Mouse (Mus musculus) neural tube, embryonic 14.5 days (tissue): Measurements from ENCODE around the gene Cdc42se2. TPM values are rescaled to one million over a fixed set of nuclear protein-coding genes. Genes with fewer than 3 reads are reported as not detected.

Source experiments
- ATAC-seq: fragments of 200-750 bp; cut with Nextera tagmentation; 2 replicates; pipeline ENCODE4 v1.8.0; 2017; ENCODE audit warnings: low read depth, mild to moderate bottlenecking, moderate TSS enrichment, moderate library complexity
- H3K27ac ChIP-seq: fragments of 300-500 bp; sonication (generic); 2 replicates; pipeline ENCODE4 v1.5.1; 2014; ENCODE audit warnings: low read depth, mild to moderate bottlenecking, control low read depth, low read length, moderate library complexity, mixed read lengths
- H3K27me3 ChIP-seq: fragments of 300-500 bp; sonication (generic); 2 replicates; pipeline ENCODE4 v1.6.1; 2014; ENCODE audit warnings: low read length; ENCODE audit not compliant: control insufficient read depth, insufficient read depth
- H3K36me3 ChIP-seq: fragments of 300-500 bp; sonication (generic); 2 replicates; pipeline ENCODE4 v1.6.1; 2014; ENCODE audit warnings: low read length, mixed read lengths; ENCODE audit not compliant: control insufficient read depth, insufficient read depth
- H3K4me1 ChIP-seq: fragments of 300-500 bp; sonication (generic); 2 replicates; pipeline ENCODE4 v1.6.1; 2014; ENCODE audit warnings: low read length; ENCODE audit not compliant: control insufficient read depth, insufficient read depth
- H3K4me2 ChIP-seq: fragments of 300-500 bp; sonication (generic); 2 replicates; pipeline ENCODE4 v1.6.1; 2014; ENCODE audit warnings: mild to moderate bottlenecking, low read depth, low read length, control low read depth
- H3K4me3 ChIP-seq: fragments of 300-500 bp; sonication (generic); 2 replicates; pipeline ENCODE4 v1.5.1; 2014; ENCODE audit warnings: low read depth, low read length, control low read depth, mixed read lengths
- H3K9ac ChIP-seq: fragments of 300-500 bp; sonication (generic); replicated peaks from 2 replicates; pipeline ENCODE4 v1.6.1; 2014; ENCODE audit warnings: low read depth, mild to moderate bottlenecking, control low read depth, low read length, mixed read lengths
- H3K9me3 ChIP-seq: fragments of 300-500 bp; sonication (generic); 2 replicates; pipeline ENCODE4 v1.6.1; 2016; ENCODE audit warnings: low read length; ENCODE audit not compliant: control insufficient read depth
- WGBS: fragments of 180-500 bp; shearing (Covaris S2); extraction: QIAGEN DNeasy Blood & Tissue Kit; methylation state at CpG from one replicate; pipeline ENCODE4 v1.1.7; 2014; 5-methylcytosine and 5-hydroxymethylcytosine counted together
- polyA plus RNA-seq: library from polyadenylated mRNA; unstranded; fragments of >200 nt; fragmentation: Nextera tagmentation; extraction: Ambion mirVana; gene quantifications from 2 replicates; pipeline ENCODE4 v1.2.1, GENCODE M21; 2014

The Cdc42se2 gene
- polyA plus RNA-seq, 1 experiment from 2014 or later: 152 TPM

- H3K4me2 ChIP-seq: no peak overlapping the region
- H3K36me3 ChIP-seq: no peaks in the 10 kb centered on the region
- WGBS: 78% methylated on average over 6 of the region's 6 CpGs
- no peak overlapping the region for H3K4me3 ChIP-seq
- no peak overlapping the region for H3K27ac ChIP-seq
- H3K9ac ChIP-seq: no peak overlapping the region
- no peak for ATAC-seq
- no peaks in the 10 kb centered on the region for H3K9me3 ChIP-seq
- H3K4me1 ChIP-seq: no peaks in the 10 kb centered on the region
- H3K27me3 ChIP-seq: no peaks in the 10 kb centered on the region
These were observed 15.1 kb upstream of the Cdc42se2 start for GRCm38 (mm10) chr11:54802621-54803020.

GRCm38 (mm10) chr11:54801791-54802558 lies 14.5 kb upstream of the Cdc42se2 start:
- H3K4me2 ChIP-seq: no peak overlapping the region
- H3K9ac ChIP-seq: no peak overlapping the region
- WGBS: 78% methylated on average over 6 of the region's 6 CpGs
- ATAC-seq: no peak
- no peaks in the 10 kb centered on the region for H3K36me3 ChIP-seq
- no peaks in the 10 kb centered on the region for H3K27me3 ChIP-seq
- H3K9me3 ChIP-seq: no peaks in the 10 kb centered on the region
- H3K27ac ChIP-seq: no peak overlapping the region
- H3K4me3 ChIP-seq: no peak overlapping the region
- H3K4me1 ChIP-seq: no peaks in the 10 kb centered on the region

GRCm38 (mm10) chr11:54796551-54796950 lies 9.1 kb upstream of the Cdc42se2 start:
- Histone ChIP-seq H3K9me3 (no peaks in the 10 kb centered on the region), H3K9ac (no peak overlapping the region), H3K4me3 (no peak overlapping the region), H3K27me3 (no peaks in the 10 kb centered on the region), H3K27ac (no peak overlapping the region), H3K4me2 (no peak overlapping the region), H3K4me1 (no peaks in the 10 kb centered on the region), H3K36me3 (no peaks in the 10 kb centered on the region)
- ATAC-seq: no peak
- 78% methylated on average over 11 of the region's 11 CpGs for WGBS

- Histone ChIP-seq H3K27ac (no peak overlapping the region), H3K4me1 (no peaks in the 10 kb centered on the region), H3K9me3 (no peaks in the 10 kb centered on the region), H3K9ac (no peak overlapping the region), H3K4me3 (no peak overlapping the region), H3K27me3 (no peaks in the 10 kb centered on the region), H3K4me2 (no peak overlapping the region), H3K36me3 (no peaks in the 10 kb centered on the region)
- ATAC-seq: no peak
- 92% methylated on average over 3 of the region's 3 CpGs for WGBS
These were observed 7.2 kb upstream of the Cdc42se2 start for GRCm38 (mm10) chr11:54794678-54795077.

GRCm38 (mm10) chr11:54793173-54793572 lies 5.7 kb upstream of the Cdc42se2 start:
- H3K36me3 ChIP-seq: no peaks in the 10 kb centered on the region
- 69% methylated on average over 1 of the region's 1 CpGs for WGBS
- H3K27ac ChIP-seq: no peak overlapping the region
- no peak for ATAC-seq
- H3K4me2 ChIP-seq: no peak overlapping the region
- no peak overlapping the region for H3K4me3 ChIP-seq
- no peaks in the 10 kb centered on the region for H3K4me1 ChIP-seq
- H3K9me3 ChIP-seq: no peaks in the 10 kb centered on the region
- no peaks in the 10 kb centered on the region for H3K27me3 ChIP-seq
- no peak overlapping the region for H3K9ac ChIP-seq

- 97% methylated on average over 4 of the region's 4 CpGs for WGBS
- Histone ChIP-seq H3K27me3 (no peaks in the 10 kb centered on the region), H3K27ac (no peak overlapping the region), H3K9ac (no peak overlapping the region), H3K4me2 (no peak overlapping the region), H3K36me3 (no peaks in the 10 kb centered on the region), H3K4me3 (no peak overlapping the region), H3K4me1 (peaks cover 1% of the 10 kb centered on the region; the same call in 1 of the 2 replicates), H3K9me3 (no peaks in the 10 kb centered on the region)
- no peak for ATAC-seq
These were observed 4.0 kb upstream of the Cdc42se2 start for GRCm38 (mm10) chr11:54791458-54791857.

- Histone ChIP-seq H3K27ac (peak overlapping the region; percentile 98), H3K4me1 (peaks cover 7% of the 10 kb centered on the region; the same call in 1 of the 2 replicates), H3K9ac (peak overlapping the region; percentile 94), H3K4me3 (peak overlapping the region; percentile 98), H3K9me3 (no peaks in the 10 kb centered on the region), H3K36me3 (no peaks in the 10 kb centered on the region), H3K27me3 (no peaks in the 10 kb centered on the region), H3K4me2 (peak overlapping the region; percentile 67)
- under 1% methylated on average over 47 of the region's 54 CpGs for WGBS
- peak; percentile 83 for ATAC-seq
These were observed 502 bp downstream of the Cdc42se2 start for GRCm38 (mm10) chr11:54786858-54787487.

- no peak overlapping the region; the same call in 1 of the 2 replicates for H3K4me3 ChIP-seq
These were observed 1.9 kb downstream of the Cdc42se2 start for GRCm38 (mm10) chr11:54785566-54785965.

GRCm38 (mm10) chr11:54784436-54784835 lies 3.0 kb downstream of the Cdc42se2 start:
- H3K9me3 ChIP-seq: no peaks in the 10 kb centered on the region
- no peaks in the 10 kb centered on the region for H3K27me3 ChIP-seq
- 94% methylated on average over 3 of the region's 3 CpGs for WGBS
- no peak overlapping the region for H3K4me2 ChIP-seq
- H3K36me3 ChIP-seq: no peaks in the 10 kb centered on the region
- ATAC-seq: no peak
- no peak overlapping the region for H3K4me3 ChIP-seq
- peaks cover 7% of the 10 kb centered on the region; the same call in 1 of the 2 replicates for H3K4me1 ChIP-seq
- no peak overlapping the region for H3K27ac ChIP-seq
- H3K9ac ChIP-seq: no peak overlapping the region

More at GRCm38 (mm10) chr11:54785566-54785965, 1.9 kb downstream of the Cdc42se2 start:
- no peaks in the 10 kb centered on the region for H3K36me3 ChIP-seq
- no peak for ATAC-seq
- no peak overlapping the region for H3K9ac ChIP-seq
- H3K27ac ChIP-seq: no peak overlapping the region
- no peaks in the 10 kb centered on the region for H3K27me3 ChIP-seq
- peaks cover 7% of the 10 kb centered on the region; the same call in 1 of the 2 replicates for H3K4me1 ChIP-seq
- no peaks in the 10 kb centered on the region for H3K9me3 ChIP-seq
- peak overlapping the region; percentile 18 for H3K4me2 ChIP-seq
- WGBS: 93% methylated on average over 3 of the region's 3 CpGs
